Mouse (Mus musculus) stomach, embryonic 15.5 days (tissue): ENCODE results near the gene Ogfrl1. TPM values are rescaled to one million over a fixed set of nuclear protein-coding genes. Genes with fewer than 3 reads are reported as not detected.
A peak's percentile ranks its signal among the peaks of the same experiment; 100 is the strongest.

Source experiments
- ATAC-seq: fragments of 200-750 bp; cut with Nextera tagmentation; 2 replicates; pipeline ENCODE4 v1.8.0; 2017; ENCODE audit warnings: low read depth, moderate number of reproducible peaks, moderate TSS enrichment; ENCODE audit not compliant: insufficient read depth, low FRiP score
- H3K27ac ChIP-seq: fragments of 300-500 bp; sonication (generic); 2 replicates; pipeline ENCODE4 v1.5.1; 2015; ENCODE audit warnings: mild to moderate bottlenecking, inconsistent platforms
- H3K27me3 ChIP-seq: fragments of 300-500 bp; sonication (generic); replicated peaks from 2 replicates; pipeline ENCODE4 v1.6.1; 2015; ENCODE audit warnings: inconsistent platforms
- H3K36me3 ChIP-seq: fragments of 300-500 bp; sonication (generic); 2 replicates; pipeline ENCODE4 v1.6.1; 2015; ENCODE audit warnings: inconsistent platforms
- H3K4me1 ChIP-seq: fragments of 300-500 bp; sonication (generic); 2 replicates; pipeline ENCODE4 v1.6.1; 2015; ENCODE audit warnings: inconsistent platforms
- H3K4me2 ChIP-seq: fragments of 300-500 bp; sonication (generic); 2 replicates; pipeline ENCODE4 v1.6.1; 2015; ENCODE audit warnings: mild to moderate bottlenecking, inconsistent platforms
- H3K4me3 ChIP-seq: fragments of 300-500 bp; sonication (generic); replicated peaks from 2 replicates; pipeline ENCODE4 v1.5.1; 2015; ENCODE audit warnings: inconsistent platforms
- H3K9ac ChIP-seq: fragments of 300-500 bp; sonication (generic); 2 replicates; pipeline ENCODE4 v1.6.1; 2015; ENCODE audit warnings: inconsistent platforms
- H3K9me3 ChIP-seq: fragments of 300-500 bp; sonication (generic); 2 replicates; pipeline ENCODE4 v1.6.1; 2016; ENCODE audit warnings: inconsistent platforms
- WGBS: fragments of 180-500 bp; shearing (Covaris S2); methylation state at CpG from one replicate; pipeline ENCODE4 v1.1.7; 2015; 5-methylcytosine and 5-hydroxymethylcytosine counted together
- polyA plus RNA-seq: library from polyadenylated mRNA; unstranded; fragments of >200 nt; fragmentation: Nextera tagmentation; extraction: Ambion mirVana; gene quantifications from 2 replicates; pipeline ENCODE4 v1.2.1, GENCODE M21; 2015

Gene Ogfrl1
- polyA plus RNA-seq, 1 experiment from 2014 or later: 8.2 TPM

- Histone ChIP-seq H3K27me3 (no peaks in the 10 kb centered on the region), H3K36me3 (no peaks in the 10 kb centered on the region), H3K4me2 (no peak overlapping the region), H3K27ac (no peak overlapping the region), H3K4me3 (no peak overlapping the region), H3K9me3 (no peaks in the 10 kb centered on the region), H3K9ac (no peak overlapping the region), H3K4me1 (no peaks in the 10 kb centered on the region)
- 65% methylated on average over 4 of the region's 4 CpGs for WGBS
- no peak for ATAC-seq
Measured at GRCm38 (mm10) chr1:23342864-23343263, 54.7 kb downstream of the Ogfrl1 start.

GRCm38 (mm10) chr1:23342224-23342623 lies 55.3 kb downstream of the Ogfrl1 start:
- Histone ChIP-seq H3K4me1 (no peaks in the 10 kb centered on the region), H3K9ac (no peak overlapping the region), H3K27me3 (no peaks in the 10 kb centered on the region), H3K4me2 (no peak overlapping the region), H3K4me3 (no peak overlapping the region), H3K9me3 (no peaks in the 10 kb centered on the region), H3K36me3 (no peaks in the 10 kb centered on the region), H3K27ac (no peak overlapping the region)
- WGBS: 78% methylated on average over 3 of the region's 3 CpGs
- ATAC-seq: no peak

DNA sequence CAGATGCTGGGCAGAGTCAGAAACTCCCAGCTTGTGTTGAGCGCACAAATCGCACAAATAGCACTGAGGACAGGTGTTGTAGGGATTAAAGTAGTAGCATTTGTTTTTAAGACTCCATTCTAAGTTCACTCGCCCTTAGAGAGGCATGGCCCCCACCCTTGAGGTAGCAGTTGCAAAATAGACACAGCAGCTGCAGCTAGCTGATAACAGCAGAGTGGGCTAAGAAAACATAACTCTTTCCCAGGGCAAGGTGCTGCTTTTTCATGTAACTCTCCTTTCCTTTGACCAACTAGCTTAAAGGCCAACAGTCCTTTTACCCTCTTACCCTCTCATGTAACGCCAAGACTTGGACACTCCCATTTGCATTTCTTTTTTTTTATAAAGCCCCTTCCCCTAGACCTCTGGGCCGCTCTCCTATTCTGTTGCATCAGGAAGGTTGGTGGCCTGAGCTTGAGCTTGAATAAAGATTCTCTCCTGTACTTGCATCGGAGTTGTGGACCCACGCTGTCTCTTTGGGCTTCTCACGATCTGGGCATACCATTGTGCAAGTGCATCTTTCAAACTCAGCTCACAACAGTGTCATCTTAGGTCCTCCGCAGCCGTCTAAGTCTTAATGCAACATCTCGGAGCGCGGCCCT lies 61.7 kb downstream of the Ogfrl1 start:
- Histone ChIP-seq H3K9ac (no peak overlapping the region), H3K4me2 (no peak overlapping the region), H3K36me3 (no peaks in the 10 kb centered on the region), H3K9me3 (no peaks in the 10 kb centered on the region), H3K27ac (no peak overlapping the region), H3K4me3 (no peak overlapping the region), H3K4me1 (no peaks in the 10 kb centered on the region), H3K27me3 (no peaks in the 10 kb centered on the region)
- 78% methylated on average over 13 of the region's 13 CpGs for WGBS
- peak; percentile 70; the same call in 1 of the 2 replicates for ATAC-seq

DNA sequence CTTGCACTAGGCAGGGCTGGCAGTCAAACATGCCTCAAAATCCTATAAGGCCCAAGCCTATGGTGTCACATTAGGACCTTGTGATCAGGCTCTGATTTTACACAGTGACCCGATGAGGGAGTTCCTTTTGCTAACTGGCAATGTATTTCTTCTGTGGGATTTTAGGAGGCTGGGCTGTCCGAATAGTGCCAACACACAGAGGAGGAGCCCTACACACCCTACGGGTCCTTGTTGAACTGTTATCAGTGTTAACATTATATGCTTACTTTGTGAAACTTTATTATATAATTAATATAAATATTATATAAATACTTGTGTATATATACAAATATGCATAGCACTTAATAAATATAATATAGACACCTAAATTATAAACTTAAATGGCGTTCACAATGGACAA lies 62.5 kb downstream of the Ogfrl1 start:
- Histone ChIP-seq H3K9ac (no peak overlapping the region), H3K4me2 (no peak overlapping the region), H3K4me1 (no peaks in the 10 kb centered on the region), H3K27me3 (no peaks in the 10 kb centered on the region), H3K4me3 (no peak overlapping the region), H3K27ac (no peak overlapping the region), H3K9me3 (no peaks in the 10 kb centered on the region), H3K36me3 (no peaks in the 10 kb centered on the region)
- peak; percentile 53; the same call in 1 of the 2 replicates for ATAC-seq
- WGBS: 81% methylated on average over 4 of the region's 4 CpGs

GRCm38 (mm10) chr1:23332192-23332591 lies 65.4 kb downstream of the Ogfrl1 start:
- H3K36me3 ChIP-seq: no peaks in the 10 kb centered on the region
- no peak for ATAC-seq
- WGBS: 90% methylated on average over 4 of the region's 4 CpGs
- no peaks in the 10 kb centered on the region for H3K4me1 ChIP-seq
- H3K27ac ChIP-seq: no peak overlapping the region
- no peak overlapping the region for H3K4me2 ChIP-seq
- no peak overlapping the region for H3K4me3 ChIP-seq
- no peaks in the 10 kb centered on the region for H3K27me3 ChIP-seq
- H3K9me3 ChIP-seq: no peaks in the 10 kb centered on the region
- H3K9ac ChIP-seq: no peak overlapping the region

DNA sequence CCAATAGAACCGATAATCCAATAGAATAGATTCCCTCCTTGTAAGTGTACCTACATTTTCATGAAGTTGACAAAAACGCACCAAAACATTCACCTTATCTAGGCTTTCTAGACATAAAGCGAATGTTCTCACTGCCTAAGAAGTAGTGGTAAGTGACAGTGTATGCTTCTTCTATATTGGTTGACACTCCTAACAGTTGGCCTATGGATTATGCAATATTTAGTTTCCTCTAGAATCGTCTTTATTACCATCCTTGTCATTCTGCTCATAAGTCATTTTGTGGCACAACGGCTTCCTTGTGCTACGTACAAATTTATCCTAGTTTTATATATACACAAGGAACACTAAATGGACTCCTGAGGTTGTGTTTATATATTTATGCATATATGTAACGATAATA lies 72.4 kb downstream of the Ogfrl1 start:
- Histone ChIP-seq H3K9me3 (no peaks in the 10 kb centered on the region), H3K4me2 (no peak overlapping the region), H3K36me3 (no peaks in the 10 kb centered on the region), H3K27me3 (no peaks in the 10 kb centered on the region), H3K27ac (no peak overlapping the region), H3K9ac (no peak overlapping the region), H3K4me3 (no peak overlapping the region), H3K4me1 (no peaks in the 10 kb centered on the region)
- ATAC-seq: no peak
- WGBS: 78% methylated on average over 7 of the region's 7 CpGs

DNA sequence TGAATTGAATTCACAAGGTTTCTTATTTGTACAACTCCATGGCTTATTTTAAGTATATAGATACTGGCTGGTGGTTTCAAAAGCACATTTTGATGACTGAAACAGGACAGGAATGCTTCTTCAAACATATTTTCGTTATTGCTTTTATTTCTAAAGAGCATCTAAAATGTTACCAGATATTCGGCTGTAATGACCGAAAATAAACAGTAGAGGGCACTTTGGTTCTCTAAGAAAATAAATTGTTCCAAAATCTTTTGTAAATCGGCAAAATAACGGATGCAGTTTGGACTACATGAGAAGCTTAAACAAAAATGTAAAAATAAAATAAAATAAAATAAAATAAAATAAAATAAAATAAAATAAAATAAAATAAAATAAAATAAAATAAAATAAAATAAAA lies 73.3 kb downstream of the Ogfrl1 start:
- no peaks in the 10 kb centered on the region for H3K9me3 ChIP-seq
- no peaks in the 10 kb centered on the region for H3K27me3 ChIP-seq
- no peak overlapping the region for H3K4me3 ChIP-seq
- no peaks in the 10 kb centered on the region for H3K36me3 ChIP-seq
- no peak overlapping the region for H3K27ac ChIP-seq
- H3K9ac ChIP-seq: no peak overlapping the region
- no peaks in the 10 kb centered on the region for H3K4me1 ChIP-seq
- ATAC-seq: no peak
- 18% methylated on average over 5 of the region's 5 CpGs for WGBS
- no peak overlapping the region for H3K4me2 ChIP-seq

DNA sequence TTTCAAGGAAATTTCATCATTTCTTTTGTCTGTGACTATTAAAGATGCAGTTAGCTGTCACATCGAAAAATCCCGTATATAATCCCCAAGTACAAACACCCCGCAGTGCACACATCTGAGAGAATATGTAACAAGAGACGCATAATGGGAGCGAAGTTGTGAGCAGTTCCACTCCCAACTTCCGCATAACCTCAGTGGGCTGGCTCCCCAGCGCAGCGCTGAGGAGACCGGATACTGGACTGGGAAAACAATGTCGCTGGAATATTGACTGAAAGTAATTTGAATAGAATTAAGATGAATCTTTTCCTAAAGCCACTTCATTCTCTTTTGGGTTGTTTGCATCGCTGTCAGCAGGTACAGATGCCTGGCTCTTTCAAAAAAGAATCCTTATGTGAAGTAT lies 74.3 kb downstream of the Ogfrl1 start:
- no peak for ATAC-seq
- no peaks in the 10 kb centered on the region for H3K36me3 ChIP-seq
- no peaks in the 10 kb centered on the region for H3K4me1 ChIP-seq
- no peak overlapping the region for H3K4me2 ChIP-seq
- H3K4me3 ChIP-seq: no peak overlapping the region
- H3K27me3 ChIP-seq: no peaks in the 10 kb centered on the region
- H3K9me3 ChIP-seq: no peaks in the 10 kb centered on the region
- H3K9ac ChIP-seq: no peak overlapping the region
- H3K27ac ChIP-seq: no peak overlapping the region
- 76% methylated on average over 11 of the region's 11 CpGs for WGBS

- ATAC-seq: no peak
- Histone ChIP-seq H3K36me3 (no peaks in the 10 kb centered on the region), H3K4me1 (no peaks in the 10 kb centered on the region), H3K27ac (no peak overlapping the region), H3K9me3 (no peaks in the 10 kb centered on the region), H3K27me3 (no peaks in the 10 kb centered on the region), H3K4me3 (no peak overlapping the region), H3K4me2 (no peak overlapping the region), H3K9ac (no peak overlapping the region)
- WGBS: 84% methylated on average over 4 of the region's 4 CpGs
Measured at GRCm38 (mm10) chr1:23322208-23322607, 75.4 kb downstream of the Ogfrl1 start.

GRCm38 (mm10) chr1:23321331-23321851 lies 76.2 kb downstream of the Ogfrl1 start:
- Histone ChIP-seq H3K27ac (no peak overlapping the region), H3K4me1 (no peaks in the 10 kb centered on the region), H3K4me3 (no peak overlapping the region), H3K36me3 (no peaks in the 10 kb centered on the region), H3K4me2 (peak overlapping the region; percentile 27; the same call in 1 of the 2 replicates), H3K9ac (no peak overlapping the region), H3K27me3 (no peaks in the 10 kb centered on the region), H3K9me3 (no peaks in the 10 kb centered on the region)
- ATAC-seq: no peak
- 28% methylated on average over 10 of the region's 10 CpGs for WGBS

GRCm38 (mm10) chr1:23320591-23321195 lies 76.9 kb downstream of the Ogfrl1 start:
- no peak for ATAC-seq
- 82% methylated on average over 7 of the region's 7 CpGs for WGBS

More at GRCm38 (mm10) chr1:23320591-23321195, 76.9 kb downstream of the Ogfrl1 start:
- no peak overlapping the region for H3K4me3 ChIP-seq
- no peak overlapping the region for H3K9ac ChIP-seq
- H3K9me3 ChIP-seq: no peaks in the 10 kb centered on the region
- no peaks in the 10 kb centered on the region for H3K4me1 ChIP-seq
- no peaks in the 10 kb centered on the region for H3K27me3 ChIP-seq
- no peak overlapping the region for H3K27ac ChIP-seq
- no peak overlapping the region for H3K4me2 ChIP-seq
- no peaks in the 10 kb centered on the region for H3K36me3 ChIP-seq
